In genomic region chr10:121289970-121290681, GRCm38 (mm10) we compare ENCODE assay signal across 8 mouse cellular contexts.
DNase-seq lines count a peak whose midpoint lies in the region; ATAC-seq and TF ChIP-seq lines count a peak whose summit lies in the region.

No protein-coding gene starts in this region.

- no peaks in the 10 kb centered on the region for H3K9me3 ChIP-seq in kidney, postnatal 0 days (replicated peaks; ENCODE audit: low read length)
- H3K9me3 ChIP-seq in ES-E14 (ENCODE audit: control insufficient read depth, insufficient read depth, low read depth, low read length): no peaks in the 10 kb centered on the region
- H3K9me3 ChIP-seq in forebrain, embryonic 14.5 days (replicated peaks; ENCODE audit: control insufficient read depth, low read length): no peaks in the 10 kb centered on the region
- no peaks in the 10 kb centered on the region for H3K9me3 ChIP-seq in midbrain, embryonic 13.5 days
- H3K9me3 ChIP-seq in kidney, embryonic 15.5 days (replicated peaks): no peaks in the 10 kb centered on the region

- 54% methylated on average over 4 of the region's 4 CpGs for WGBS in kidney, postnatal 0 days
- WGBS in forebrain, embryonic 14.5 days: 29% methylated on average over 4 of the region's 4 CpGs
- 53% methylated on average over 4 of the region's 4 CpGs for WGBS in midbrain, embryonic 13.5 days
- WGBS in kidney, embryonic 15.5 days: 47% methylated on average over 2 of the region's 4 CpGs

- in situ Hi-C loops in ES-E14 (cut with MboI; ENCODE audit: low sequenced_read_pairs in 2 of 2, unreplicated experiment in 2 of 2): no loop called here

- H3K27me3 ChIP-seq in kidney, postnatal 0 days (ENCODE audit: insufficient read depth, low read length): no peaks in the 10 kb centered on the region
- peaks cover 2% of the 10 kb centered on the region; the same call in 1 of the 2 replicates for H3K27me3 ChIP-seq in forebrain, embryonic 14.5 days (replicated peaks; ENCODE audit: control insufficient read depth, insufficient read depth, low read length)
- 0 out of 2 replicates have a peak, but pooled peaks cover 3% of the 10 kb centered on the region for H3K27me3 ChIP-seq in midbrain, embryonic 13.5 days
- no peaks in the 10 kb centered on the region for H3K27me3 ChIP-seq in kidney, embryonic 15.5 days

- peak; percentile 28 for DNase-seq in kidney, postnatal 0 days (ENCODE audit: low spot score)
- DNase-seq in kidney, adult 11 months: no peak
- no peak for DNase-seq in ES-E14 (ENCODE audit: low read depth, low spot score)
- DNase-seq in forebrain, embryonic 14.5 days (ENCODE audit: low spot score): peak; percentile 37
- no peak for DNase-seq in right cerebral cortex, adult 18-20 months
- no peak for DNase-seq in right cerebral cortex, postnatal 36 days (ENCODE audit: low spot score in 2 of 2)

- no peak for ATAC-seq in kidney, postnatal 0 days (replicated peaks; ENCODE audit: low FRiP score, low read depth)
- ATAC-seq in forebrain, embryonic 14.5 days: peak; percentile 46
- peak; percentile 41; the same call in 1 of the 2 replicates for ATAC-seq in midbrain, embryonic 13.5 days
- no peak for ATAC-seq in kidney, embryonic 15.5 days (replicated peaks; ENCODE audit: low FRiP score)

- H3K36me3 ChIP-seq in kidney, postnatal 0 days (ENCODE audit: insufficient read depth, low read length): no peaks in the 10 kb centered on the region
- H3K36me3 ChIP-seq in ES-E14 (ENCODE audit: control insufficient read depth, insufficient read depth, low read length, poor library complexity, severe bottlenecking): no peaks in the 10 kb centered on the region
- H3K36me3 ChIP-seq in forebrain, embryonic 14.5 days (ENCODE audit: control insufficient read depth, insufficient read depth, low read length): peaks cover 22% of the 10 kb centered on the region
- H3K36me3 ChIP-seq in midbrain, embryonic 13.5 days: peaks cover 24% of the 10 kb centered on the region
- H3K36me3 ChIP-seq in kidney, embryonic 15.5 days: no peaks in the 10 kb centered on the region

- TF ChIP-seq CTCF in kidney, postnatal 0 days (IDR thresholded peaks at IDR 0.05; ENCODE audit: low read depth): peak; percentile 69

- H3K9ac ChIP-seq in kidney, postnatal 0 days (ENCODE audit: low read depth, low read length): no peak overlapping the region
- no peak overlapping the region for H3K9ac ChIP-seq in ES-E14 (ENCODE audit: insufficient read depth, low read depth, low read length, poor library complexity, severe bottlenecking)
- H3K9ac ChIP-seq in forebrain, embryonic 14.5 days (ENCODE audit: low read length): no peak overlapping the region
- H3K9ac ChIP-seq in midbrain, embryonic 13.5 days (replicated peaks): no peak overlapping the region
- H3K9ac ChIP-seq in kidney, embryonic 15.5 days: no peak overlapping the region

- H3K4me3 ChIP-seq in kidney, postnatal 0 days (replicated peaks; ENCODE audit: low read depth, low read length): no peak overlapping the region
- no peak overlapping the region for H3K4me3 ChIP-seq in ES-E14 (ENCODE audit: insufficient read depth in 1 of 2, low read depth in 1 of 2, low read length in 2 of 2, poor library complexity in 1 of 2, severe bottlenecking in 1 of 2)
- peak overlapping the region; percentile 13; the same call in 1 of the 2 replicates for H3K4me3 ChIP-seq in forebrain, embryonic 14.5 days (ENCODE audit: low read depth, low read length)
- H3K4me3 ChIP-seq in midbrain, embryonic 13.5 days (replicated peaks): no peak overlapping the region
- no peak overlapping the region for H3K4me3 ChIP-seq in kidney, embryonic 15.5 days (replicated peaks)

- no peak overlapping the region for H3K4me2 ChIP-seq in kidney, postnatal 0 days (ENCODE audit: low read length)
- peak overlapping the region; percentile 49; the same call in 1 of the 2 replicates for H3K4me2 ChIP-seq in forebrain, embryonic 14.5 days (ENCODE audit: low read length)
- H3K4me2 ChIP-seq in midbrain, embryonic 13.5 days (replicated peaks): peak overlapping the region; percentile 47
- H3K4me2 ChIP-seq in kidney, embryonic 15.5 days: no peak overlapping the region

- H3K4me1 ChIP-seq in kidney, postnatal 0 days (replicated peaks; ENCODE audit: insufficient read depth, low read length): no peaks in the 10 kb centered on the region
- H3K4me1 ChIP-seq in ES-E14 (ENCODE audit: control insufficient read depth in 2 of 2, insufficient read depth in 2 of 2, low read length in 2 of 2, poor library complexity in 1 of 2): no peaks in the 10 kb centered on the region; a peak in 1 of 4 replicates
- peaks cover 8% of the 10 kb centered on the region; the same call in 1 of the 2 replicates for H3K4me1 ChIP-seq in forebrain, embryonic 14.5 days (ENCODE audit: control insufficient read depth, insufficient read depth, low read length)
- peaks cover 17% of the 10 kb centered on the region for H3K4me1 ChIP-seq in midbrain, embryonic 13.5 days (replicated peaks)
- 0 out of 2 replicates have a peak, but pooled peaks cover 4% of the 10 kb centered on the region for H3K4me1 ChIP-seq in kidney, embryonic 15.5 days

- H3K27ac ChIP-seq in kidney, postnatal 0 days: no peak overlapping the region
- no peak overlapping the region for H3K27ac ChIP-seq in ES-E14 (ENCODE audit: insufficient read depth, low read depth, low read length, poor library complexity, severe bottlenecking)
- peak overlapping the region; percentile 80 for H3K27ac ChIP-seq in forebrain, embryonic 14.5 days (ENCODE audit: low read depth, low read length)
- H3K27ac ChIP-seq in midbrain, embryonic 13.5 days: peak overlapping the region; percentile 77
- no peak overlapping the region for H3K27ac ChIP-seq in kidney, embryonic 15.5 days

TF ChIP-seq in ES-E14, 5 proteins besides CTCF, POLR2A, EP300 and RAD21:
- TF ChIP-seq MAFK (IDR thresholded peaks at IDR 0.05; ENCODE audit: insufficient read depth, low read depth, low read length): peak; percentile 44; the same call in 1 of the 2 replicates
- no peak for TF ChIP-seq HCFC1 (IDR thresholded peaks at IDR 0.05; ENCODE audit: borderline replicate concordance, insufficient read depth, low read length)
- TF ChIP-seq ZNF384 (IDR thresholded peaks at IDR 0.05; ENCODE audit: low read depth, low read length): peak; percentile 100
- TF ChIP-seq CHD2 (IDR thresholded peaks at IDR 0.05; ENCODE audit: low read depth, low read length): no peak
- TF ChIP-seq ZC3H11A (IDR thresholded peaks at IDR 0.05; ENCODE audit: borderline replicate concordance, low read depth, low read length): peak; percentile 35; the same call in 1 of the 2 replicates

Comparison
In these comparisons a context has a peak if more than half of its experiments do, and no peak if none do; other contexts are left out.
1. DNase-seq: peak in kidney, postnatal 0 days (single experiment) and forebrain, embryonic 14.5 days (single experiment); none in kidney, adult 11 months (single experiment), ES-E14 (single experiment), right cerebral cortex, adult 18-20 months (single experiment) and right cerebral cortex, postnatal 36 days (0 of 2).
2. ATAC-seq: peak in forebrain, embryonic 14.5 days (single experiment) and midbrain, embryonic 13.5 days (single experiment); none in kidney, postnatal 0 days (single experiment) and kidney, embryonic 15.5 days (single experiment).
3. H3K27ac ChIP-seq: peak in forebrain, embryonic 14.5 days (single experiment) and midbrain, embryonic 13.5 days (single experiment); none in kidney, postnatal 0 days (single experiment), ES-E14 (single experiment) and kidney, embryonic 15.5 days (single experiment).
4. H3K4me2 ChIP-seq: peak in forebrain, embryonic 14.5 days (single experiment) and midbrain, embryonic 13.5 days (single experiment); none in kidney, postnatal 0 days (single experiment) and kidney, embryonic 15.5 days (single experiment).